8 mouse cellular contexts compared by ENCODE assay signal in genomic region chr16:32078991-32079511, GRCm38 (mm10). TPM values are rescaled to one million over a fixed set of nuclear protein-coding genes. Genes with fewer than 3 reads are reported as not detected.
A peak's percentile ranks its signal among the peaks of the same experiment; 100 is the strongest.
DNase-seq lines count a peak whose midpoint lies in the region; ATAC-seq and TF ChIP-seq lines count a peak whose summit lies in the region.

TSS of gene Pak2 (minus strand) at chr16:32079342.

- H3K9me3 ChIP-seq in CH12.LX (replicated peaks; ENCODE audit: low read length), result no peaks in the 10 kb centered on the region
- no peaks in the 10 kb centered on the region for H3K9me3 ChIP-seq in forebrain, embryonic 12.5 days
- no peaks in the 10 kb centered on the region for H3K9me3 ChIP-seq in heart, postnatal 0 days (replicated peaks; ENCODE audit: control insufficient read depth, low read length)
- no peaks in the 10 kb centered on the region for H3K9me3 ChIP-seq in liver, postnatal 0 days (ENCODE audit: low read length)
- H3K9me3 ChIP-seq in neural tube, embryonic 14.5 days (ENCODE audit: control insufficient read depth, low read length), result no peaks in the 10 kb centered on the region

- WGBS in forebrain, embryonic 12.5 days, result under 1% methylated on average over 44 of the region's 60 CpGs
- under 1% methylated on average over 30 of the region's 60 CpGs for WGBS in heart, postnatal 0 days
- WGBS in large intestine, adult 2 months, result 1% methylated on average over 50 of the region's 60 CpGs
- 2% methylated on average over 15 of the region's 60 CpGs for WGBS in liver, postnatal 0 days (ENCODE audit: insufficient replicate concordance)
- under 1% methylated on average over 40 of the region's 60 CpGs for WGBS in neural tube, embryonic 14.5 days

- peaks cover 0 to 19% of the 10 kb centered on the region in 2 experiments for H3K36me3 ChIP-seq in CH12.LX (replicated peaks in 1 of 2; ENCODE audit: control insufficient read depth in 1 of 2, insufficient read depth in 1 of 2, low read length in 1 of 2)
- H3K36me3 ChIP-seq in forebrain, embryonic 12.5 days (replicated peaks), result peaks cover 12% of the 10 kb centered on the region; the same call in 1 of the 2 replicates
- H3K36me3 ChIP-seq in heart, postnatal 0 days (replicated peaks; ENCODE audit: control insufficient read depth, insufficient read depth, low read length), result peaks cover 5% of the 10 kb centered on the region; the same call in 1 of the 2 replicates
- H3K36me3 ChIP-seq in liver, postnatal 0 days (replicated peaks; ENCODE audit: insufficient read depth, low read length), result peaks cover 9% of the 10 kb centered on the region
- no peaks in the 10 kb centered on the region for H3K36me3 ChIP-seq in neural tube, embryonic 14.5 days (ENCODE audit: control insufficient read depth, insufficient read depth, low read length)

- peak within 1 kb of the TSS; percentile 100 for H3K4me2 ChIP-seq in CH12.LX (ENCODE audit: insufficient read depth, low read depth, poor library complexity, severe bottlenecking)
- peak within 1 kb of the TSS; percentile 57 for H3K4me2 ChIP-seq in forebrain, embryonic 12.5 days
- H3K4me2 ChIP-seq in heart, postnatal 0 days (ENCODE audit: low read depth, low read length), result peak within 1 kb of the TSS; percentile 69
- peak within 1 kb of the TSS; percentile 75 for H3K4me2 ChIP-seq in liver, postnatal 0 days (ENCODE audit: low read depth, low read length)
- peak within 1 kb of the TSS; percentile 75 for H3K4me2 ChIP-seq in neural tube, embryonic 14.5 days (ENCODE audit: low read depth, low read length)

- H3K27ac ChIP-seq in CH12.LX (ENCODE audit: insufficient read depth, low read depth), result peak within 1 kb of the TSS; percentile 71
- peak within 1 kb of the TSS; percentile 97 for H3K27ac ChIP-seq in forebrain, embryonic 12.5 days
- H3K27ac ChIP-seq in heart, postnatal 0 days (ENCODE audit: low read depth), result peak within 1 kb of the TSS; percentile 97
- peak within 1 kb of the TSS; percentile 99 for H3K27ac ChIP-seq in liver, postnatal 0 days (ENCODE audit: low read depth)
- peak within 1 kb of the TSS; percentile 91 for H3K27ac ChIP-seq in neural tube, embryonic 14.5 days (ENCODE audit: low read depth, low read length)

- peaks cover 44% of the 10 kb centered on the region for H3K79me2 ChIP-seq in CH12.LX (replicated peaks; ENCODE audit: control insufficient read depth, extremely low read depth, insufficient read depth, poor library complexity, severe bottlenecking)

- peak; percentile 88 for DNase-seq in CH12.LX (ENCODE audit: extremely low read depth)
- peak; percentile 74 for DNase-seq in c-Kit-positive CD71-positive TER-119-negative erythroid progenitor cells, embryonic 14.5 days (ENCODE audit: low read depth)
- peak; percentile 86 for DNase-seq in heart, postnatal 0 days (ENCODE audit: low spot score)
- no peak for DNase-seq in large intestine, adult 2 months (ENCODE audit: low read depth, low spot score)
- peak; percentile 95 for DNase-seq in liver, postnatal 0 days
- DNase-seq in testis, postnatal 10 days (ENCODE audit: low spot score), result peak; percentile 90

- peaks cover 9 to 35% of the 10 kb centered on the region in 2 experiments for H3K4me1 ChIP-seq in CH12.LX (ENCODE audit: control insufficient read depth in 1 of 2, insufficient read depth in 2 of 2)
- peaks cover 18% of the 10 kb centered on the region for H3K4me1 ChIP-seq in forebrain, embryonic 12.5 days
- peaks cover 17% of the 10 kb centered on the region for H3K4me1 ChIP-seq in heart, postnatal 0 days (ENCODE audit: control insufficient read depth, insufficient read depth)
- H3K4me1 ChIP-seq in liver, postnatal 0 days (ENCODE audit: insufficient read depth), result peaks cover 21% of the 10 kb centered on the region
- H3K4me1 ChIP-seq in neural tube, embryonic 14.5 days (ENCODE audit: control insufficient read depth, insufficient read depth, low read length), result peaks cover 17% of the 10 kb centered on the region; the same call in 1 of the 2 replicates

- peak within 1 kb of the TSS; percentile 88 for H3K9ac ChIP-seq in CH12.LX (ENCODE audit: insufficient read depth, low read depth)
- peak within 1 kb of the TSS; percentile 98 for H3K9ac ChIP-seq in forebrain, embryonic 12.5 days
- H3K9ac ChIP-seq in heart, postnatal 0 days (replicated peaks; ENCODE audit: low read depth, low read length), result peak within 1 kb of the TSS; percentile 95
- H3K9ac ChIP-seq in liver, postnatal 0 days (replicated peaks), result peak within 1 kb of the TSS; percentile 88
- peak within 1 kb of the TSS; percentile 89 for H3K9ac ChIP-seq in neural tube, embryonic 14.5 days (replicated peaks; ENCODE audit: low read depth, low read length)

- in situ Hi-C loops in CH12.LX (cut with MboI; ENCODE audit: low pct_ligation_motif_present, low pct_unique_long_range_greater_than_20kb, low sequenced_read_pairs), result no loop called here

- no peak for TF ChIP-seq CTCF in CH12.LX (conservative IDR thresholded peaks at IDR 0.05 in 1 of 2, IDR thresholded peaks at IDR 0.05 in 1 of 2; ENCODE audit: low read depth in 2 of 2, low read length in 2 of 2)
- no peak for TF ChIP-seq CTCF in heart, postnatal 0 days (IDR thresholded peaks at IDR 0.05; ENCODE audit: low read depth)
- no peak for TF ChIP-seq CTCF in liver, postnatal 0 days (IDR thresholded peaks at IDR 0.05; ENCODE audit: low read depth)

- dilution Hi-C loops in CH12.LX (cut with MboI; ENCODE audit: extremely low pct_ligation_motif_present, extremely low pct_unique_long_range_greater_than_20kb, low sequenced_read_pairs), result no loop called here

- H3K4me3 ChIP-seq in CH12.LX (replicated peaks in 1 of 3; ENCODE audit: low read depth in 2 of 3, low read length in 2 of 3, poor library complexity in 1 of 3), result peak within 1 kb of the TSS; percentile 68 to 87 (median 81)
- H3K4me3 ChIP-seq in forebrain, embryonic 12.5 days (replicated peaks), result peak within 1 kb of the TSS; percentile 97
- H3K4me3 ChIP-seq in heart, postnatal 0 days (ENCODE audit: low read depth, low read length), result peak within 1 kb of the TSS; percentile 87
- H3K4me3 ChIP-seq in liver, postnatal 0 days (ENCODE audit: low read depth, low read length), result peak within 1 kb of the TSS; percentile 73
- H3K4me3 ChIP-seq in neural tube, embryonic 14.5 days (ENCODE audit: low read depth, low read length), result peak within 1 kb of the TSS; percentile 98

- ATAC-seq in forebrain, embryonic 12.5 days (ENCODE audit: low FRiP score), result peak; percentile 97
- ATAC-seq in heart, postnatal 0 days (ENCODE audit: insufficient read depth, low read depth), result peak; percentile 97
- peak; percentile 97 for ATAC-seq in liver, postnatal 0 days
- peak; percentile 98 for ATAC-seq in neural tube, embryonic 14.5 days (ENCODE audit: low read depth)

- peak; percentile 92 for TF ChIP-seq POLR2A in CH12.LX (IDR thresholded peaks at IDR 0.05; ENCODE audit: low read depth, low read length)

- no peak for TF ChIP-seq EP300 in CH12.LX (IDR thresholded peaks at IDR 0.05; ENCODE audit: low read length)
- TF ChIP-seq EP300 in heart, postnatal 0 days (IDR thresholded peaks at IDR 0.05; ENCODE audit: low read depth), result no peak
- no peak for TF ChIP-seq EP300 in liver, postnatal 0 days (IDR thresholded peaks at IDR 0.05; ENCODE audit: low read depth)

- no peak for TF ChIP-seq RAD21 in CH12.LX (IDR thresholded peaks at IDR 0.05; ENCODE audit: low read depth, low read length)

- no peaks in the 10 kb centered on the region for H3K27me3 ChIP-seq in CH12.LX (replicated peaks)
- H3K27me3 ChIP-seq in forebrain, embryonic 12.5 days, result no peaks in the 10 kb centered on the region
- no peaks in the 10 kb centered on the region for H3K27me3 ChIP-seq in heart, postnatal 0 days (ENCODE audit: control insufficient read depth, insufficient read depth, low read length)
- H3K27me3 ChIP-seq in liver, postnatal 0 days (ENCODE audit: insufficient read depth, low read length), result no peaks in the 10 kb centered on the region
- no peaks in the 10 kb centered on the region for H3K27me3 ChIP-seq in neural tube, embryonic 14.5 days (ENCODE audit: control insufficient read depth, insufficient read depth, low read length)

TF ChIP-seq in CH12.LX, 34 proteins besides CTCF, POLR2A, EP300 and RAD21 (continues in another document):
- TF ChIP-seq UBTF (IDR thresholded peaks at IDR 0.05; ENCODE audit: low read depth, low read length), result peak; percentile 98
- TF ChIP-seq TCF12 (IDR thresholded peaks at IDR 0.05; ENCODE audit: low read depth, low read length), result peak; percentile 70
- TF ChIP-seq NRF1 (IDR thresholded peaks at IDR 0.05; ENCODE audit: low read depth, low read length), result peak; percentile 59
- no peak; the same call in 1 of the 2 replicates for TF ChIP-seq GABPA (IDR thresholded peaks at IDR 0.05; ENCODE audit: insufficient replicate concordance, low read depth, low read length)
- TF ChIP-seq USF1 (IDR thresholded peaks at IDR 0.05; ENCODE audit: low read depth, low read length), result no peak
- TF ChIP-seq JUN (IDR thresholded peaks at IDR 0.05; ENCODE audit: insufficient read depth, low read depth, low read length), result no peak
- TF ChIP-seq PAX5 (IDR thresholded peaks at IDR 0.05; ENCODE audit: low read length), result no peak
- 0 out of 2 replicates have a peak, but pooled peaks have one; percentile 11 for TF ChIP-seq TBP (conservative IDR thresholded peaks at IDR 0.05; ENCODE audit: low read depth, low read length)
- peak; percentile 87; the same call in 1 of the 2 replicates for TF ChIP-seq MAZ (IDR thresholded peaks at IDR 0.05; ENCODE audit: low read depth, low read length)
- TF ChIP-seq CHD2 (IDR thresholded peaks at IDR 0.05; ENCODE audit: low read length), result no peak
- no peak for TF ChIP-seq ZKSCAN1 (IDR thresholded peaks at IDR 0.05; ENCODE audit: borderline replicate concordance, low read depth, low read length)
- no peak for TF ChIP-seq ZC3H11A (IDR thresholded peaks at IDR 0.05; ENCODE audit: low read depth, low read length)
- peak; percentile 84 for TF ChIP-seq POLR2AphosphoS2 (IDR thresholded peaks at IDR 0.05; ENCODE audit: low read depth, low read length)
- peak; percentile 8; the same call in 1 of the 2 replicates for TF ChIP-seq CHD1 (IDR thresholded peaks at IDR 0.05; ENCODE audit: low read depth, low read length)
- peak; percentile 89 for TF ChIP-seq NELFE (IDR thresholded peaks at IDR 0.05; ENCODE audit: low read depth, low read length)
- TF ChIP-seq MXI1 (IDR thresholded peaks at IDR 0.05; ENCODE audit: low read depth, low read length), result peak; percentile 74; the same call in 1 of the 2 replicates

RNA-seq across cellular contexts. Expression of gene Pak2, which starts in this region (rescaled TPM):
- 37.2 and 43.5 TPM in 2 replicates for total RNA-seq in CH12.LX (2012; rRNA removed)
- 69.8 and 73.1 TPM in 2 replicates for total RNA-seq in CH12.LX (2014; rRNA removed)
- 69.0 and 79.7 TPM in 2 replicates for polyA plus RNA-seq in CH12.LX (2012; ENCODE audit: insufficient read length, low read depth)
- polyA plus RNA-seq in forebrain, embryonic 12.5 days (2016; fragmentation: Nextera tagmentation; extraction: Ambion mirVana), result 57.1 and 59.1 TPM in 2 replicates
- total RNA-seq in heart, postnatal 0 days (2014; rRNA removed; ENCODE audit: low replicate concordance), result 21.3 and 25.8 TPM in 2 replicates
- 16.3 and 19.1 TPM in 2 replicates for polyA plus RNA-seq in heart, postnatal 0 days (2015; fragmentation: Nextera tagmentation; extraction: Ambion mirVana)
- polyA plus RNA-seq in large intestine, adult 2 months (2012; rRNA removed), result 20.0 and 21.9 TPM in 2 replicates
- polyA plus RNA-seq in liver, postnatal 0 days (2015; fragmentation: Nextera tagmentation; extraction: Ambion mirVana), result 9.1 and 10.3 TPM in 2 replicates
- polyA plus RNA-seq in neural tube, embryonic 14.5 days (2014; fragmentation: Nextera tagmentation; extraction: Ambion mirVana), result 28.1 and 34.5 TPM in 2 replicates
